Mouse (Mus musculus): ENCODE data around the gene Pbld1.

DNA sequence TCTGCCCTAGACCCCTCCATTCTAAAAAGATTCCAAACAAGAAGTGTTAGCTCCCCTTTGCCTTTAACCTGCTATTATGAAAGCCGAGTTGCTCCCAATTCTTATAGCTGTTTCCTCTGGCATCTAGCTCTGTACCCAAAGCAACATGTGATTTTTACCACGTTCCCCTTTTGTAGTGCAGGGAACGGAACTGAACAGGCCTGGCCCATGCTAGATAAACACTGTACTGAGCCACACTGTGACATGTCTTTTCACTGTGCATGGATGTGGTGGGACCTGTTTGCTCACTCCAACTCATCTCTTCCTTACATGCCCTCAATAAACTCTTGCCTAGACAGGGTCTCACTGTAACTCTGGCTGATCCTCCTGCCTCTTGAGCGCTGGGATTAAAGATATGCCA lies 49.7 kb upstream of the Pbld1 start:
- TF ChIP-seq POLR2A (IDR thresholded peaks at IDR 0.05; ENCODE audit: borderline replicate concordance, extremely low read depth, low read depth, low read length), result no peak
- no peak for TF ChIP-seq CTCF (IDR thresholded peaks at IDR 0.05; ENCODE audit: insufficient read depth, low read length)
